Mouse (Mus musculus): ENCODE data around the gene Adamtsl4. TPM values are rescaled to one million over a fixed set of nuclear protein-coding genes. Genes with fewer than 3 reads are reported as not detected.

Adamtsl4 gene
- total RNA-seq (2023), result 12.4 to 19.6 TPM (median 13.0 TPM) in 4 replicates

GRCm38 (mm10) chr3:95687524-95688421 lies at the start of gene Adamtsl4:
Gene Adamtsl4 (minus strand): TSS chr3:95687917.

GRCm38 (mm10) chr3:95658236-95658867 lies 29.4 kb downstream of the Adamtsl4 start, which contains the start of gene Mcl1:
Gene Mcl1 (plus strand): TSS chr3:95658788.

Other genes with a start within 250 kb of the Adamtsl4 start
- gene Ctsk, start 188.7 kb downstream of the Adamtsl4 start, total RNA-seq (2023), result 1.3 to 2.5 TPM (median 1.4 TPM) in 4 replicates
- 409 to 475 TPM (median 445 TPM) in 4 replicates for gene Ctss, start 161.1 kb downstream of the Adamtsl4 start, total RNA-seq (2023)
- 0.38 TPM in 1 of 4 replicates, not detected in the others for gene Hormad1, start 128.2 kb downstream of the Adamtsl4 start, total RNA-seq (2023)
- 21.4 to 27.8 TPM (median 25.2 TPM) in 4 replicates for gene Golph3l, start 99.0 kb downstream of the Adamtsl4 start, total RNA-seq (2023)
- 128 to 134 TPM (median 132 TPM) in 4 replicates for gene Ensa, start 62.9 kb downstream of the Adamtsl4 start, total RNA-seq (2023)
- 366 to 452 TPM (median 394 TPM) in 4 replicates for gene Mcl1, start 29.1 kb downstream of the Adamtsl4 start, total RNA-seq (2023)
- 5.4 to 8.5 TPM (median 7.0 TPM) in 4 replicates for gene Ecm1, start 51.7 kb upstream of the Adamtsl4 start, total RNA-seq (2023)
- gene Tars2, start 72.3 kb upstream of the Adamtsl4 start, total RNA-seq (2023), result 72.4 to 79.5 TPM (median 74.5 TPM) in 4 replicates
- 94.1 to 102 TPM (median 101 TPM) in 4 replicates for gene Rprd2, start 130.9 kb upstream of the Adamtsl4 start, total RNA-seq (2023)
- gene Prpf3, start 168.0 kb upstream of the Adamtsl4 start, total RNA-seq (2023), result 91.6 to 109 TPM (median 97.6 TPM) in 4 replicates
- 90.6 to 114 TPM (median 96.0 TPM) in 4 replicates for gene Mrps21, start 183.6 kb upstream of the Adamtsl4 start, total RNA-seq (2023)
- 239 to 260 TPM (median 248 TPM) in 4 replicates for gene Ciart, start 194.3 kb upstream of the Adamtsl4 start, total RNA-seq (2023)
- gene BC028528, start 204.1 kb upstream of the Adamtsl4 start, total RNA-seq (2023), result 56.7 to 71.3 TPM (median 66.1 TPM) in 4 replicates
- gene Aph1a, start 206.1 kb upstream of the Adamtsl4 start, total RNA-seq (2023), result 54.4 to 67.2 TPM (median 56.9 TPM) in 4 replicates
- not detected in 4 replicates for gene Car14, start 216.8 kb upstream of the Adamtsl4 start, total RNA-seq (2023)
- 98.0 to 114 TPM (median 107 TPM) in 4 replicates for gene Anp32e, start 241.3 kb upstream of the Adamtsl4 start, total RNA-seq (2023)